ENCODE assay signal across 9 mouse cellular contexts in the genomic region with DNA sequence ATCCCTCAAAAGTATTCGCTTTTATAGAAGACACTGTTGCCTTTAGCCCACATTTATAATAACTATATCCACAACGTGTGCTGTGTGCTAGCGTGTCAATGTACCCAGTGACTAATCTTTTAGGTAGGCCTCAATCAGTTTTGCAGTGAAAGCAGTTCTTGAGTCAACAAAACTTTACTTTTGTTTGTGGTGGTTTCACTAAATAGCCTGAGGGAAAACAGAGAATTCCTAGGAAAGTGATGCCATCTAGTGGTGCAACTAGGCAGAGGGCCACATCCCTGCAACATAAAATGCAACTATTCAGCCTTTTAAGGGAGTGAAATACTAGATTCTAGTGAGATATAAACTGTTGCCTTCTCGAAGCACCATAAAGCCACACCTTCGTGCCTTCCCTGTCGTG. TPM values are rescaled to one million over a fixed set of nuclear protein-coding genes. Genes with fewer than 3 reads are reported as not detected.
A peak's percentile ranks its signal among the peaks of the same experiment; 100 is the strongest.
DNase-seq lines count a peak whose midpoint lies in the region; ATAC-seq lines count a peak whose summit lies in the region.
"Had no signal": no experiment of that assay in that cellular context is flagged by ENCODE, and none has a peak within 500 bp of the region (broad histone marks: within the 10 kb centered on the region; RNA-seq: fewer than 3 reads in every experiment).

No protein-coding gene starts in this region.

- no peak overlapping the region for H3K4me3 ChIP-seq in intestine, embryonic 16.5 days (ENCODE audit: low read length)
- H3K4me3 ChIP-seq: heart, embryonic 15.5 days had no signal

- H3K27ac ChIP-seq in intestine, embryonic 16.5 days (ENCODE audit: low read length) = no peak overlapping the region
- H3K27ac ChIP-seq: heart, embryonic 15.5 days had no signal

- no peaks in the 10 kb centered on the region for H3K27me3 ChIP-seq in intestine, embryonic 16.5 days (replicated peaks; ENCODE audit: control insufficient read depth, insufficient read depth, low read length)
- H3K27me3 ChIP-seq: heart, embryonic 15.5 days had no signal

- DNase-seq in testis, postnatal 10 days (ENCODE audit: low spot score) = peak; percentile 54
- no peak for DNase-seq in testis, postnatal 14 days (ENCODE audit: low spot score)
- peak; percentile 28 to 43 for DNase-seq in adrenal gland, adult 18-20 months (ENCODE audit: low spot score in 2 of 2)
- DNase-seq in embryo, embryonic 11.5 days (ENCODE audit: low read depth, low spot score) = peak; percentile 35
- peak; percentile 64 to 75 for DNase-seq in left cerebral cortex, postnatal 14 days (ENCODE audit: low spot score in 2 of 2)
- peak; percentile 19 for DNase-seq in retina, postnatal 7 days (ENCODE audit: low read depth, low spot score)

- WGBS in intestine, embryonic 16.5 days = 21% methylated on average over 6 of the region's 6 CpGs

- intact Hi-C loops in left cerebral cortex, postnatal 14 days (cut with DNase I) = loop anchor here (2.0 to 10.0 kb wide), 3 partner anchors 85 to 528 kb away; no protein-coding TSS in a partner anchor

- H3K4me2 ChIP-seq in intestine, embryonic 16.5 days (ENCODE audit: low read depth, low read length) = no peak overlapping the region
- H3K4me2 ChIP-seq: heart, embryonic 15.5 days had no signal

- no peaks in the 10 kb centered on the region for H3K4me1 ChIP-seq in intestine, embryonic 16.5 days (ENCODE audit: control insufficient read depth, insufficient read depth, low read length)
- H3K4me1 ChIP-seq: heart, embryonic 15.5 days had no signal

- peak; percentile 60 for ATAC-seq in intestine, embryonic 16.5 days
- ATAC-seq in megakaryocyte-erythroid progenitor cell, adult 5-6 weeks (replicated peaks; ENCODE audit: low FRiP score, low TSS enrichment, poor library complexity, severe bottlenecking) = no peak

- no peak overlapping the region for H3K9ac ChIP-seq in intestine, embryonic 16.5 days (ENCODE audit: low read depth, low read length)
- H3K9ac ChIP-seq: heart, embryonic 15.5 days had no signal

- no peaks in the 10 kb centered on the region for H3K9me3 ChIP-seq in intestine, embryonic 16.5 days (ENCODE audit: control insufficient read depth, low read length)
- H3K9me3 ChIP-seq: heart, embryonic 15.5 days had no signal

- H3K36me3 ChIP-seq in intestine, embryonic 16.5 days (ENCODE audit: control insufficient read depth, insufficient read depth, low read length) = no peaks in the 10 kb centered on the region
- H3K36me3 ChIP-seq: heart, embryonic 15.5 days had no signal

RNA-seq across cellular contexts. Expression of a gene that starts 25.7 kb away (rescaled TPM):
- total RNA-seq in adrenal gland, adult 18-20 months (2021) = under 1 TPM; 0.33 to 0.54 TPM
- 8.1 and 8.3 TPM in 2 replicates for polyA plus RNA-seq in intestine, embryonic 16.5 days (2015; fragmentation: Nextera tagmentation; extraction: Ambion mirVana)
- total RNA-seq in left cerebral cortex, postnatal 14 days (2021) = 1 to 10 TPM; 2.1 to 5.4 TPM
- total RNA-seq in megakaryocyte-erythroid progenitor cell, adult 5-6 weeks (2014; fragmentation: Nextera tagmentation) = not detected in 2 replicates
- not detected in 2 replicates for total RNA-seq in megakaryocyte-erythroid progenitor cell, adult 5-6 weeks (2017)
